Mouse (Mus musculus) CD4-positive, CD25-positive, alpha-beta regulatory T cell, adult 2 months (primary cell): ENCODE measurements around the gene Prrt2.

ENCODE experiments used
- DNase-seq: peaks from one replicate; pipeline ENCODE4 v3.0.0-alpha.2; 2012; ENCODE audit warnings: low read depth, low spot score

Gene Prrt2

DNA sequence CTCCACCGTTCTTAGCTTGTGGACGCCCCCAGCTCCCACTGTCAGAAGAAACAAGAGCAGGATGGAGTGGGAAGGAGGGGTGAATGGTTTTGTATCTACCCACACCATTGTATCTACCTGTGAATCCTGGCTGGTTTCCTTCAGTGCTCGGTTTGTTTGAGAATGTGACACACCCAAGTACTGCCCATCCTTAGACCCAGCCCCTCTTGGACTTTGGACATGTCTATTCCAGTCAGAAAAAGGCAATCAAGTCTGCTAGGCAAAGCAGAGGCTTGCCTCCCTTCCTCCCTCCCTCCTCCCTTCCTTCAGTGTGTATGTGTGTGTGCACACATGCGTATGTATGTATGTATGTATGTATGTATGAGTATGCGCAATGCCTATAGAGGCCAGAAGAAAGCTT is 17.4 kb downstream of the Prrt2 start:
- no peak for DNase-seq

DNA sequence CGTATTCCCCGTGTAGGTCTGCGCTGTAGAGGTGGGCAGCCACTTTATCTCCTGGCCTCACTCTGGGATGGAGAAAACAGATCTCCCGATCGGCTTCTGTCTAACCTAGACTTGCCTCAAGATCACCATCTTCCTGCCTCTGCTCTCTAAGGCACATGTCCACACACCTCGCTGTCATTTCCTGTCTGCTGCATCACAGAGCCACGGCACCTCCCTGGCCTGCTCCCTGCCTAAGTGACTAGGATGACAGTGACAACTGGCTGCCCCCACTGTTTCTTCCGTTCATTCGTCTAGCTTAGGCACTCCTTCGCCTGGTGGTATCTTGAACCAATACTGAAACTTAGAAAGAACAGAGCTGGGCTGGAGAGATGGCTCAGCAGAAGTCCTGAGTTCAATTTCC is 21.4 kb downstream of the Prrt2 start:
- DNase-seq = peak; percentile 66

DNA sequence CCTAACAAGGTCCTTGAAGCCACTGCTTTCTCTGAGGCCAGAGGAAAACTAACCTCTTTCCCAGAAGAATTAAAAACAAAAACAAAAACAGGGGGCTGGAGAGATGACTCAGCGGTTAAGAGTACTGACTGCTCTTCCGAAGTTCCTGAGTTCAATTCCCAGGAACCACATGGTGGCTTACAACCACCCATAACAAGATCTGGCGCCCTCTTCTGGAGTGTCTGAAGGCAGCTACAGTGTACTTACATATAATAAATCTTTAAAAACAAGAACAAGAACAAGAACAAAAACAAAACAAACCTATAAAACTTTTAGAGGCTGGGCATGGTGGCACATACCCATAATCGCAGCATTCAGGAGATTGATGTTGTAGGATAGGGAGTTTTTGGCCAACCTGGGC is 24.6 kb downstream of the Prrt2 start:
- DNase-seq = peak; percentile 29

DNA sequence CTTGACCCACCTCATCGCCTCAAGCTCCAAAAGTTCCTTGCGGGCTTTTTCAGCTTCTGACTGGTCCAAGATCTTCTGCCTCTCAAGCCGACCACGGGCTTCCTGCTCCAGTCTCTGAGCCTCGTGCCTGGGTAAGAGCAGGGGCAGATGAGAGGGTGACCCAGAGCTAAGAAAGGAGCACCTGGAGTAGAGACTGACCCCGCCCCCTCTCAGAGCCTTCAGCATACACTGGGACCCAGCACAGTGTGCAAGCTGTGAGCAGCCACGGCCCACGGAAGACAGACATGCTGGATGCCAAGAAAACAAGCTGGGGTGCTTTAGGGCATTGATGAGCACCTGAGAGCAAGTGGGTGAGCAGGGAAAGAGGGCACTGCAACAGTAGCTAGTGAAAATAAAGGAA is 32.2 kb downstream of the Prrt2 start:
- DNase-seq = no peak

DNA sequence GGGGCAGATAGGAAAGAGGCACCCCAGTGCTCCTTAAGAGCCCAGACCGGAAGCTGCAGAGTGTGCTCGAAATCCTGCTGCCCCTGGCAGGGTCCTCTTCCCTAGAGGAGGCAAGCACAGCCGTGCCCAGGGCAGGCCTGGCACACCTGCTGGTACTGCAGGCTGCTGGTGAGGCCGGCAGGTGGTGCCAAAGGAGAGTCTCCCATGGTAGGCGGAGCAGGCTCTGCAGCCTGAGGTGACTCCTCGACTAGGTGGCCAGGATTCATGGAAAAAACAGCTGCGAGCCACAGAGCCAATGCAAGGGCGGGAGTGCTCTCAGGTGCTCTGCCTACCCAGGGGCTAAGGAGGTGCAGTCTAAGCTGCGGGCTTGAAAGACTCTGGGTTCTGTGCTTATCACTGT is 34.7 kb downstream of the Prrt2 start:
- DNase-seq = peak; percentile 62

DNA sequence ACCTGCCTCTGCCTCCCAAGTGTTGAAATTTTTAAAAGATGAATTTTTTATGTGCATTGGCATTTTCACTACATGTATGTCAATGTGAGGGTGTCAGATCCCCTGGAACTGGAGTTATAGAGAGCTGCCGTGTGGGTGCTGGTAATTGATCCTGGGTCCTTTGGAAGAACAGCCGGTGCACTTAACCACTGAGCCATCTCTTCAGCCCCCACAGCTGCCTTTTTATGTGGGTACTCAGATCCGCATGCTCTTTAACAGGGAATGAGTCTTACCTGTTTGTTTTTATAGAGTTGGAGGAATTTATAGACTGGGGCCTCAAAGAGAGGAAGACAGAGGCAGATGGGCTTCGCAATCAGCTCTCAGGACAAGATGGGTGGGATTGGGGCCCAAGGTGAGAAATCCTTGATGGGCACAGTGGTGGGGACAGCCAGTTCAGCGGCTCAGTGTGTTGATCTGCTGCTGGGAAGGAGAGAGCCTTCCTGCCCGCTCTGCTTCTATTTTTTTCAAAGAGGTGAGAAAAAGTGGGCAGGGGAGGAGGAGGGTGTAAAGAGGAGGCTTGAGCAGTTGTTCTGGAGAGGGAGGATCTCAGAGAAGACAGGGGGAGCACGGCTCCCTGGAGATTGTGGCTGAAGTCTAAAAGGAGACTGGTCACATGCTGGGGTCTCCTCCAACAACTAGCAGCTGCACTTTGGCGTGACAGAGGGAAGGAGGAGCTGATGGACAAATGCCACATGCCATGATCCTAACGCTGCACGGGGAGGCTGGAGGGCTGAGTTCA is 36.2 kb downstream of the Prrt2 start:
- no peak for DNase-seq

DNA sequence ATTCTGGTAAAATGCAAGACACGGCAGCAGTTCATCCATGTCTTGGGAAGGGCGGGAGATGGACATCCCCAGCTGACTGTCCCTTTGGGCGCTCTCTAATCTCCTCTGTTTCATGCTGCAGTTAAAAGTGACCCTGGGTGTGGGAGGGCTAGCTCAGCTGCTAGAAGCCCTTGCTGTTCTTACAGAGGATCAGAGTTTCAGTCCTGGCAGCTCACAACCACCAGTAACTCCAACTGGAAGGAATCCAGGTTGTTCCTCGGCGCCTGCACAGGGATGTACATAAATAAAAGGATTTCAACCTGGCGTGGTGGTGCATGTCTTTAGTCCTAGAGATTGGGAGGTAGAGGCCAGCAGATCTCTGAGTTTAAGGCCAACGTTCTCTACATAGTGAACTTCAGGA is 37.9 kb downstream of the Prrt2 start:
- no peak for DNase-seq

DNA sequence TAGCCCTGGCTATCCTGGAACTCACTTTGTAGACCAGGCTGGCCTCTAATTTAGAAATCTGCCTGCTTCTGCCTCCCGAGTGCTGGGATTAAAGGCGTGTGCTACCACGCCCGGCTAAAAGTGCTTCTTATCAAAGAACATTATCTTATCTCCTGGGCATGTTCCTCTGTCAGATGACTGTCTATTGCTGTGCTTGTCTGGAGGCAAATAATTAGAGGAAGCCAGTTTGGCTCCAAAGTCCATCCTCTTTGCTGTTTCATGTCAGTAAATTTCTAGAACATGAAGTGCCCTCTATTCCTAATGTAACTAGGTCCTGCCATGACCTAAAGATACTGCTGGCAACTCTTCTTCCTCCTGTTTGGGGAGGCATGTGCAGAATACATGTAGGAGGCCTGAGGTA is 39.0 kb downstream of the Prrt2 start:
- DNase-seq = no peak

DNA sequence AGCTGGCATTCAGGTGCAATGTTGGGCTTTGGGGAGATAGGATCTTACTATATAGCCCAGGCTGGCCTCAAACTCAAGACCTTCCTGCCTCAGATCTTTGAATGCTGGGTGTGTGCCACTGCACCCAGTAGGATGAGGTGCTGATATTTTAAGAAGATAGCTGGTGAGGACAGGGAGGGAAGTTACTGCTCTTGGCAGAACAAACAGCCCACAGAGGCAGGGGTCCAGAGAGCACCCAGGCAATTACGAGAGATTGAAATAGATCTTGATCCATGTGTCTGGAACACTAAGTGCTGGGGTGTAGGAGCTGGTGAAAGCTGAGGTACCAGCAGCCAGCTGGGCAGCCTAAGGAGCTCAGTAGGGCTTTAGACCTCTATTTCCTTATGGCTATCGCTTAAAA is 39.4 kb downstream of the Prrt2 start:
- no peak for DNase-seq

DNA sequence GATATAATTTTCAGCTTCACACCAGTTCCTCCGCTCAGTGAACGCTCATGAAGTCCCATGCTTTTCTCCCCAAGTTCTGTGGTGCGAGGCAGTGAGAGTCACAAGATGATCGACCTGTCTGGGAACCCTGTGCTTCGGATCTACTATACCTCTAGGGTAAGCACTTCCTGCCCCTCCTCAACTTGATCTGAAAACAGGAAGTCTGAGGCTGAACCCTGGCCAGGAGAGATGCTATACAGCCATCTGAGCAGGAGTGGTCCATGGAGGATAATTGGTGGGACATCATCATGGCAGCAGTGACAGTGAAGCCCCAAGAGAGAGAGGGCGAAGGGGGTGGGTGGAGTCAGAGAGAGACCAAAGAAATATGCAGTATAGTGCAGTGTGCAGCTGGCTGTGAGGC is 42.2 kb downstream of the Prrt2 start:
- DNase-seq = peak; percentile 58

DNA sequence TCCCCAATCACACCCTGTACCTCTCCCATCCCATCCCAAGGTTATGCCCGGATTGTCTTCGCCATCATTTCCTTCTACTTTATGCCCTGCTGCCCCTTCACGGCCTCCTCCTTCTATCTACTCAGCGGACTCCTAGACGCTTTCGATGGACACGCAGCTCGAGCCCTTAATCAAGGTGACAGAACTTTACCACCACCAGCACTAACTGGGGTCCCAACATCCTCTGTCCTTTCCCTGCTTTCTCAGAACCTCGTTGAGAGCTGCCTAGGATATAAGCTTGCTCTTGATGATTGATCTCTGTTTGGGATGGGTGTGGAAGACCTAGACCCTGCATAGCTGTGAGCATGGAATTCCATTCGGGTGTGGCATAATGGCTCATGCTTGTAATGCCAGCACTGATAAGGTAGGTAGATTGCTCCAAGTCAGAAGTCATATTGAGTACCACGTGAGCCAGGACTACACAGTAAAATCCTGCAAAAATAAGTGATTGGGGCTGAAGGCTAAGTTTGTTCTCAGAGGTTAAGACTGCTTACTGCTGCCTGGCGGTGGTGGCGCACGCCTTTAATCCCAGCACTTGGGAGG is 44.0 kb downstream of the Prrt2 start:
- DNase-seq = no peak

DNA sequence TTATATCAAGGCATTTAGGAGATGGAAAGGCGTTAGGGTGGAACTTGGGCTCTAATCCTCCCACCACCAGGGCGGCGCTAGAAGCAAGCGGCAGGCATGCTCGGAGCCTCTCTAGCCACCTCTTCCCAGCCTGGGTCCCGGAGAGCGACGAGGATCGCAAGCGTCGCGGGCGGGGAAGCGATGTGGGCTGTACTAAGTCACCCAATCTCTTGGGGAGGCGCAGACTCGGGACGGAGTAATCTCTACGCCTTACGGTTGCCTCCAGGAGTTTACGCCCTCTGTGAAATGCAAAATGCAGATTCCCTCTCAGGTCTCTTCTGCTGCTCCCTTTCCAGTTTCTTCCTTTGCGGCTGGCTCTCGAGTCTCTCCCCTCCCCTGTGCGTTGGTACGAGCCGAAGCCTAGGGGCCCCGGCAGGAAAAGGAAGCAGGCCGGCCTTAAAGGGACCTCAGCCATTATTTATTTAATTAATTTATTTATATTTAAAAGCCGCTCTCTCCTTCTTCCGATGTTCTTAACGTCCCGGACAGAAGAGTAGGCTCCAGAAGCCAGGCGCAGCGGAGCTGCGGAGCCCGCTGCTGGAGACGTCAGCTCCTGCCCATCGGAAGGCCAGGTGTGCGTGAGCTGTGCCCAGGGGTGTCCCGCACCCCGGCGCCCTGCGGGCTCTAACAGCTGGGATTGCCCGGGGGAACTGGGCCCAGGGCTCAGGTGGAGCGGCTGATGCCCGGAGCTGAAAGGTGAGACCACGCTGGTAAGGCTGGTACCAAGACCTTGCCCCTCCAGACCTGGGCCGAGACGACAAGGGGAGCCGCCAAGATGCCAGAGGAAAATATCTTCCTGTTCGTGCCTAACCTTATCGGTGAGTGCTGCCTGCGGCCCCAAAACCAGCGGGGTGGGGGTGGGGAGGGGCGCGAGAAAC is 44.8 kb downstream of the Prrt2 start, which contains the start of gene Cdiptos:
Cdiptos (minus strand) TSS at position 149 of the 917 bp plus-strand sequence.
- peak; percentile 97 for DNase-seq

DNA sequence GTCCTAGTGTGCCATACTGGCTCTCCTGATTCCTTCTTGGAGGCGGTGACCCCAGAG is 45.3 kb downstream of the Prrt2 start, which contains the start of gene Cdipt:
Cdipt (plus strand) TSS at position 22 of the 57 bp plus-strand sequence.
- DNase-seq = no peak

DNA sequence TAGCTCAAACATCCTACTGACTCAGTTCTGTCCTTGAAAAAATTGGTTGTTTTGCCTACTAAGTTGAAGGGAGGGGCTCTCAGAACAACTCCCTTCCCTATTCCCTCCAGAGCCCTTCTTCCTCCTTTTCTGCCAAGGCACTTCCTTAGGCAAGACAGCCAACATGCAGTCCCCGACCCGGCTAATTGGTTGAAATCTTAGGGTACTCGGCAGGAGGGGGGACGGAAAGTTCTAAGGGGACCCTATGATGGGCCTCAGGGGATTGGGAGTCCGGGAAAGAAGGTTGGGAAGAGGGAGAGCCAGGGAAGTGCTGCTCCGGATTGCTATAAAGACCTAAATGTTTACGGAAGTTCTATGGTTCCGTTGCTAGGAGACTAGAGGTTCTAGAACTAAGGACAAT is 45.5 kb downstream of the Prrt2 start:
- no peak for DNase-seq
